ENCODE assay signal across 16 mouse cellular contexts in the genomic region with DNA sequence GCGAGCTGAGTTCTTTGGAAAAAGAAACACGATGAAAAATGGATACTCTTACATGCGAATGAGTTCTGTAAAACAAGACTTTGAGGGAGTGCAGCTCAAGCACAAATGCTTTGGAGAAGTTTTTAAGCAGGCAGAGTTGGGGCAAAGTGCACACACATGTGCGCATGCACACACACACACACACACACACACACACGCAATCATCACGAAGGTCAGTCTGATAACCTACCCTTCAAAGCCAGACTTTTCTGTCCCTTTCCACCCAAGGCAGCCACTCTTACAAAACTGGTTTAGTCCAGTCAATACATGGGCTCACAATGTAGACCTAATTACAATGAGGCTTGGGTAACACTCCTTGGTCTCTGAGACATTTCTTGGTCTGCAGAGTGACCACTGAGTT.
"Had no signal": no experiment of that assay in that cellular context is flagged by ENCODE, and none has a peak within 500 bp of the region (broad histone marks: within the 10 kb centered on the region; RNA-seq: fewer than 3 reads in every experiment).

No protein-coding gene starts in this region.

- H3K4me2 ChIP-seq: neural tube, embryonic 13.5 days; neural tube, embryonic 15.5 days; stomach, embryonic 15.5 days had no signal

- H3K4me1 ChIP-seq: neural tube, embryonic 13.5 days; neural tube, embryonic 15.5 days; stomach, embryonic 15.5 days had no signal

- H3K27ac ChIP-seq: neural tube, embryonic 13.5 days; neural tube, embryonic 15.5 days; stomach, embryonic 15.5 days; stomach, postnatal 0 days had no signal

- H3K27me3 ChIP-seq: neural tube, embryonic 13.5 days; neural tube, embryonic 15.5 days; stomach, embryonic 15.5 days had no signal

- H3K9ac ChIP-seq: neural tube, embryonic 13.5 days; neural tube, embryonic 15.5 days; stomach, embryonic 15.5 days had no signal

- H3K4me3 ChIP-seq: neural tube, embryonic 13.5 days; neural tube, embryonic 15.5 days; stomach, embryonic 15.5 days had no signal

- H3K36me3 ChIP-seq: neural tube, embryonic 13.5 days; neural tube, embryonic 15.5 days; stomach, embryonic 15.5 days had no signal

- H3K9me3 ChIP-seq: neural tube, embryonic 15.5 days; stomach, embryonic 15.5 days had no signal

- DNase-seq: retina, postnatal 1 day; right cerebral cortex, adult 18-20 months; right cerebral cortex, postnatal 14 days; right cerebral cortex, postnatal 25 days; right cerebral cortex, postnatal 4 days; spleen, adult 18-20 months; thymus, adult 18-20 months; thymus, adult 2 months; thymus, postnatal 14 days; thymus, postnatal 25 days; thymus, postnatal 36 days; thymus, postnatal 4 days had no signal
